Mouse (Mus musculus) heart, postnatal 36 days (tissue): ENCODE results near the gene Trip4. TPM values are rescaled to one million over a fixed set of nuclear protein-coding genes. Genes with fewer than 3 reads are reported as not detected.

Source experiments
- DNase-seq, 2 experiments: peaks; one replicate each; pipeline ENCODE4 v3.0.0; 2021 to 2022
- intact Hi-C: fragments of 180-260 bp; cut with DNase I; formaldehyde crosslinking; loops from one replicate; pipeline ENCODE4 v1.15.1; 2025
- total RNA-seq, 2 experiments: library from RNA; stranded (reverse); gene quantifications; 2 replicates each; pipeline ENCODE4 v1.2.3; 2021

Gene Trip4
- total RNA-seq, 2 experiments from 2014 or later: 17.1 to 18.8 TPM

- intact Hi-C loops: no loop called here
- no peak for DNase-seq
These were observed 71.7 kb downstream of the Trip4 start for GRCm38 (mm10) chr9:65836916-65837315.

- intact Hi-C loops: no loop called here
- DNase-seq: no peak
These were observed 73.8 kb downstream of the Trip4 start for GRCm38 (mm10) chr9:65834628-65835354.

DNA sequence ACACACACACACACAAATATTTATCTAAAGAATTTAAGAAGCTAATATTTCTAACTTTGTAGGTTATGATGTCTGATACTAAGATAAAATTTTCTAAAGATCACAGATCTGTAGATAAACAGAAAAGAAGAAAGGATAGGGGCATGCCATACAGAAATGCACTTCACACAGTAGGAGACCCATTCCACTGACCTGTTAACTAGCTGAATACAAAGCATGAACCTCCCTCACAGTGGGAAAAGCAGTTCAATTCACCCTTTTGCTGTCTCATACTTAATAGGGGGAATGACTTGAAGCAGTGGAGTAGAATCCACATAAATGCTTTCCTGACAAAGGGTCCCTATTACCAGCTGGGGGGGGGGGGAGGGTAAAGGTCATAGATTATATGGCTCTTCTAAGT is 75.0 kb downstream of the Trip4 start:
- intact Hi-C loops: no loop called here
- DNase-seq: no peak

DNA sequence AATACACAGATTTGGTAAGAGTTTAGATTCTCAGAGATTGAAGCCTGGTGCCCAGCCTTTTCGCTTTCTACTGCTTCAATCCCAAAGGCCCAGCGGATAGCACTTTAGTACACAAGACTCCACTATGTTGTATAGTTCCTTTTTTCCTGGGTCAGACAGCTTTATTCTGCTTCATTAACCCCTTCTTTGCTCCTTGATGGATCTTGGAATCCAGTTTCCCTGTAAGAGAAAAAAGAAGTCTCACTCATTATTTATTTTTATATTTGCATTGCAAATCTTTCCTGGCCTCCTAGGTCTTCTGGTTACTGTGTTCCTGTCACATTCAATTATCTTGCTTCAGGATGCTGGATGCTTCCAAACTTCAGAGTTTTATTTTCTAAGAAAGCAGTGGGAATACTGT is 75.4 kb downstream of the Trip4 start:
- DNase-seq: no peak
- intact Hi-C loops: no loop called here

DNA sequence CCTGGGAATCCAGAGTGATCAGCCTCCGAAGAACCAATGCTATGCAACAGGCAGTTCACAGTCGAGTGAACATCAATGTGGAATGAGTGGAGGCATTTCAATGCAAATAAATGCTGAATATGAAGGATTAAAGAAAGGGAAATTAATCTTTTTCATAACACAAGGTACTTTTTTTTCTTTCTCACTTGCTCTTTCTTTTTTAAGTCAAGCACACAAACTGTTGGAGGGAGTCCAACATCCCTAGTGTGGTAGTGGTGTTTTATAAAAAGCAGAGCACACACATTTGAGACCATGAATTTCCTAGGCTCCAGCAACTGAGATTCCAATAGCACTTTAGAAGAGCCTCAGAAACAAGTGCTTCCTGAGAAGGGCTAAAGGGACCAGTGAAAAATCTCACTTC is 76.6 kb downstream of the Trip4 start:
- intact Hi-C loops: no loop called here
- DNase-seq: no peak

DNA sequence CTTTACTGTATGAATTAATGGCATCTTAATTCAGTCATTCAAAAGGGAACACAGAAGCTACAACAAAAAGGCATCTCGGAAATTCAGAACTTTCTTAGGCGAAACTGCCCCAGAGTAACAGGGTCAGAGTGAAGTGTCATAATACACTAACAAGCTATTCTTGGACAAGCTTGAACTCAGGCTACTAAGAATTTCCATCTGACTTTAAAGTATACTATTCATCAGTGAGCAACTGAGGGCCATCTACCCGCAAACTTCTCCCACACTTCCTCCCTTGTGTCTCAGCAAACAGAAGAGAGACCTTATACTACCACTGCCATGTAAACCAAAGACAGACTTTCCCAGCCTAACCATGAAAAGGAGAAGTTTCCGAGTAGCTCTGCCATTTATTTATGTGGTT is 77.4 kb downstream of the Trip4 start:
- DNase-seq: no peak
- intact Hi-C loops: no loop called here

DNA sequence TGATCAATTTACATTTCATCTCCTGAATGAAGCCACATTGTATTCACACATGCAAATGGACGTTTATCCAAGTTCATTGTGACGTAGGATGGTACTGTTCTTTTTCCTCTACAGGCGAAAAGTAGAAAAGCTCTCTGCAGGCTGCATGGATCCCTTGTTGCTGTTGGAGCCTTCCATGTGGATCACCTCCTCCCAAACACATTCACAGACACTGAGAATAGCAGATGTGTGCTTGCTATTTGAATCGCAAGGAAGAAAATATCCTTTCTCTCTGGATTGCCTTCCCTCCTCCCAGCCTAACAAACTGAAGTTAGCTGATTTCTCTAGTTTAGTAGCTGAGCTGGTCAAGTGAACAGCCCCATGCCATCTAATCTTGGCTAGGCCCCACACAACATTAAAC is 78.3 kb downstream of the Trip4 start:
- intact Hi-C loops: no loop called here
- no peak for DNase-seq

DNA sequence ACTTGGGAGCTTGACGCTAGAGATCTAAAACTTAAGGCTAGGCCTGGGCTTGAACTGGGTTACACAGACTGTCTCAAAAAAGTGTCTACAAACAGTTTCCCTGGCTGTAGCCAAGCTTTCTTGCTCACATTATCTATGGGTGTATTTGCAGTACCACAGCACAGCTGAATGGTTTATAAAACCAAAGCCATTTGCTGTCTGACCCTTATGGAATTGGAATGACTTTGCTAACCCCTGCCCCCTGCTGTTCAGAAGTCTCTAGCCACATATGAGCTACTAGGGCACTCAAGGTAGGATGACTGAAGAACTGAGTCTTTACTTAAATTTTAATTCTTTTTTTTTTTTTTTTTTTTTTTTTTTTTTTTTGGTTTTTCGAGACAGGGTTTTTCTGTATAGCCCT is 79.2 kb downstream of the Trip4 start:
- peak; percentile 49 to 64 for DNase-seq
- intact Hi-C loops: loop anchor here (1.0 to 10.0 kb wide), 5 partner anchors 37 to 765 kb away; partner anchors contain the start of gene Usp3

- no peak for DNase-seq
- intact Hi-C loops: loop anchor here (5.0 to 10.0 kb wide), 3 partner anchors 36 to 766 kb away; partner anchors contain the start of gene Usp3
These were observed 80.1 kb downstream of the Trip4 start for GRCm38 (mm10) chr9:65828511-65828910.

DNA sequence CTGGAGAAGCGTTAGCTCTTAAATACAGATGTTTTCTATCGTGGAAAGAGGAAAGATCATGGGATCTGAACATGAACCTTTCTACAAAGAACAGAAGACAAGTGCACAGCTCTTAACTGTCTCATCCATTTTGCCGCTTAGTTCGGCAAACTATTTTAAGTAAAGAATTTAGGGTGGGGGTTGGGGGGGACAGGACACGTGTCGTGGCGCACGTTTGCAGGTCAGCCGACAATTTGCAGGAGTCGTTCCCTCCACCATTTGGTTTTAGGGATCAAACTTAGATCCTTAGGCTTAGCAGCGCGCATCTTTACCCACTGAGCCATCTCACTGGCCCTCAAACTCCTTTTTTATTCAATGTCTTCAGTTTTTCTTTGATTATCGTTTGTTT is 80.6 kb downstream of the Trip4 start:
- intact Hi-C loops: loop anchor here (5.0 to 10.0 kb wide), 3 partner anchors 36 to 767 kb away; partner anchors contain the start of gene Usp3

DNA sequence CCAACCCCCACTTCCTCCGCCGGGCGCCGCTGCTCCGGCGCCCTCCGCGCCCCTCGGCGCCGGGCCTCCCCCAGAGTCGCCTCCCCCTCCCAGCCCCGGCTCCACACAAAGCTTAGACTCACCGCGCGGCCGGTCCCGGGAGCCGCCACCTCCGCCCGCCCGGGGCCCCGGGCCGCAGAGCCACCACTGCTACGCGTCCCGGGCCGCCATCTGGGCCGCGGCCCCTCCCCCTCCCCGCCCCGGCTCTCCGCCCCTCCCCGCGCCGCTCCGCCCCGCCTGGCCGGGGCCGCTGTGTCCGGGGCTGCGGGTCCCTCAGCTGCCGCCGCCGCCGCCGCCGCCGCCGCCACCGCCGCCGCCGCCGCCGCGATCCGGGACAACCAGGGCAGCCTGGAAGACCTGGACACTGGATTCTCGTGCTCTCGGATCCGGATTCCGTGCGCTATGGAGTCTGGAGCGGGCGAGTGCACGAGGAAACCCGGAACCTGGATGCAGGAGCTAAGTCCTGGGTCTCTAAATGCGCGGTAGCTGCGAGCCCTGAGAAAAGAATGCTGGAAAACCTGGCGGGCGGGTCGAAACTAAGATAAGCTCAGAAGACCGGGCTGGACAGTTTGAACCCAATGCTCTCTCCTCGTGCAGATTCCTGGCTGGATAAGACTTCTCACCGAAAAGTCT is 81.1 kb downstream of the Trip4 start, which contains the start of gene Zfp609:
Zfp609 (minus strand) TSS at position 221 of the 672 bp plus-strand sequence.
- peak; percentile 98 to 99 for DNase-seq
- intact Hi-C loops: loop anchor here (5.0 to 10.0 kb wide), 3 partner anchors 35 to 767 kb away; partner anchors contain the start of gene Usp3

More for the DNA sequence above, 80.6 kb downstream of the Trip4 start:
- peak in 1 of 2 experiments; percentile 14 for DNase-seq

DNA sequence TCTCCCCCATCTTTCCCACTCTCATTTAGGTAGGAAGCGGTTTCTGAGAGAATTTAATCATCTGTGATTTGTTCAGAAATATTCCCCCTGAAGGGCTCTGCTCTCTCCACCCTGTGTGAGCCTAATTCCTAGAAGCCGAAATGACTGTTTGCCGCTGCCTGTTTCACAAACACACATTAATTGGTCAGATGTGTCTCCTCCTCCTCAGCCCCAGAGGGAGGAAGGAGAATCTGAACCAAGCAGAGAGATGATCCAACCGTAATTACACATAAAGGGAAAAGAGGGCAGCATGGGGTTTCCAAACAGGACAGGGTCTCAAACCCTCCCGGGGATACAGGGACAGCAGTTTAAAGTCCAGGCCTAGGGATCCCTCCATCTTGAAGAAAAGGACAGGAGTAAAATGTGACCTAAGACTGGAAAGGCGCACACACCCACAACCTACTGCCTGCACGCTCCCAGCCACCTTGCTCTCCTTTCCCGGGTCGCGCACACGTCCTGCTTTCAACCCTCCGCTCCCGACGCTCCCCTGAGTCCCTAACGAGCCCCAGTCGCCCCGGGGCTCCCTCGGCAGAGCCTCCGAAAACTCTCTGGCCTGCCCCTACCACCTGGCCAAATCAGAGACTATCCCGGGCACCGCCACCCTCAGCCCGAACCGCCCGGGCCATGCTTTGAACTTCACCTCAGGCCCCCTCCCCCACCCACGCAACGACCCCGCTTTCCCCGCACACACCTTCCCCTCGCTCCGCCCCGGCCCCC is 81.8 kb downstream of the Trip4 start:
- intact Hi-C loops: loop anchor here (5.0 to 10.0 kb wide), 3 partner anchors 34 to 768 kb away; partner anchors contain the start of gene Usp3
- DNase-seq: peak; percentile 44 to 60

- no peak for DNase-seq
- intact Hi-C loops: loop anchor here (5.0 to 10.0 kb wide), 3 partner anchors 34 to 769 kb away; partner anchors contain the start of gene Usp3
These were observed 82.4 kb downstream of the Trip4 start for GRCm38 (mm10) chr9:65826226-65826587.

DNA sequence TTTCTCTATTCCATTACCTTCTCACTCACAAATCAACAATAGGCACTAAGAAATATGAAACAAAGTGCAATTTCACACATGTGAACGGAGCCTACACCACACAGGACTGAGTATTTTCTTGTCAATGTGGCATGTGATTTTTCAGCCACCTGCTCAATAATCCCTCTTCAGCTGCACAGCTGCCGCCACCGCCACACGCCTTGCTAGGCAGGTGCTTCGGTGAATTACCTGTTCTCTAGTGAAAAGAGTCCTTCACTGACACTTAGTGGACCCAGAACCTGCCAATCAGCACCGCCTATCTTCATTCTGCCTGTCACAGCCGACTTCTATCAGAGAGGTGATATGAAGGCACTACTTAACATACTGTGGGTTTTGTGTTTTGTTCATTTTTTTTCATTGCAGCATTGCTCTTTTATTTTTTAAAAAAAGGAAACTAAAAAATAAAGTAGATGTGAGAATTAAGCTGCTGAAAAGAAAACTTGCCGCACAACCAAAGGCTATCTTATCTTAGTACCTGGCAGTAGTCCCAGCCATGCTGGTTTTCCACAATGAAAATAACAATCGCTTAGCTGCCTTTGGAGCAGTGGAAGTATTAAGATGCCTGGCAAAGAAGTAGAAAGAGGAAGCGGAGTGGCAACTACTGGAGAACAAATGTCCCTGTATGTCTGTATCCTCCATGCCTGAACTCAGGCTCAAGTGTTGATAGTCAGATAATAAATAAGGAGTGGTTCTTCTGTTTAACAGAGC is 84.7 kb downstream of the Trip4 start:
- intact Hi-C loops: loop anchor here (10.0 kb wide), 1 partner anchor 771 kb away; the partner anchor contains the start of gene Usp3
- no peak for DNase-seq

DNA sequence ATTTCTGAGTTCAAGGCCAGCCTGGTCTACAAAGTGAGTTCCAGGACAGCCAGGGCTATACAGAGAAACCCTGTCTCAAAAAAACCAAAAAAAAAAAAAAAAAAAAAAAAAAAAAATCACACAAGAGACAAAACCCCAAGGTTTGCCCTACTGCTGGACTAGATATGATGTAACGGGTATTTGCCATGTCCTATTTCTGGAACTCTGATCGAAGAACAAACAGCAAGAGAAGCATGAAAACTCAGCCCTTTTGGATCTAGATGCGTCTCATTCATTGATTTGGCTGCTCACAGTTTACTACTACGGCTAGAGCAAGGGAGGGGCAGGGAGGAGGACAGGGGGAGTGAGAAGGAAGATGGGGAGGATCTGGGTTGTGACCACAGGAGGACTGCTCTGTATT is 86.6 kb downstream of the Trip4 start:
- intact Hi-C loops: loop anchor here (10.0 kb wide), 1 partner anchor 773 kb away; the partner anchor contains the start of gene Usp3
- no peak for DNase-seq

DNA sequence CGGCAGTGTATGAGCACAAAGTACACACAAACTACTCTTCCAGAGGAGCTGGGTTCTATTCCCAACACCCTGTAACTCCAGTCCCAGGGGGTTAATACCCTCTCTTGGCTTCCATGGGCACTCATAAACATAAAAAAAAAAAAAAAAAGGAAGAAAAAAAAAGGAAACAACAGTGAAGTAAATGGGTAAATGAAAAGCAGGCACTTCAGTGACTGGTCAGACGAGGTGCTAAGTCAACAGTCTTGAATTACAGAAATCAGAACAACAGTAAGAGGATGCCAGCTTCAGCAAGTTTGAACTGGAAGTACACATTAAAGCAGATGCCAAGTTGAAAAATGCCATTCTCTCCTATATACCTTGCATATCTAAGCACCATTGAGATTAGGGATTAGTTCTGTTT is 88.3 kb downstream of the Trip4 start:
- intact Hi-C loops: loop anchor here (10.0 kb wide), 1 partner anchor 774 kb away; the partner anchor contains the start of gene Usp3
- no peak for DNase-seq

DNA sequence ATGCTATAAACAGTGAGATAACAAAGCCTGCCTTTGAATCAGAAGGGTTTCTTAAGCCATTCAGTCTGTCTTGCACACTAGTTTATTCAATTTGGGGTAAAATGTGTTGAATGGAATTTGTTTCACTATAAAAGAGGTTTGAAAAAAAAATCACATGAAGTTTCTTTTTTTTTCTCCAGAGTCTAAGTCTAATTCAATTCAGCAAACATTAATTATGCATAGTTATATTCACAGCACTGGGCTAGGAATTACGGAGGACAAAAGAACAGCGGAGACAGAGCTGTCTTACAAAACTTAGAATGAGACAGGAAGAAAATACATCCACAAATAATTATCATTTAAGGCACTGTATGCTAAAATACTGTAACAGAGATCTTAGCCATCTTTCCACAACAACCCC is 90.2 kb downstream of the Trip4 start:
- intact Hi-C loops: no loop called here
- no peak for DNase-seq

GRCm38 (mm10) chr9:65812841-65813240 is 95.8 kb downstream of the Trip4 start:
- no peak for DNase-seq
- intact Hi-C loops: no loop called here

DNA sequence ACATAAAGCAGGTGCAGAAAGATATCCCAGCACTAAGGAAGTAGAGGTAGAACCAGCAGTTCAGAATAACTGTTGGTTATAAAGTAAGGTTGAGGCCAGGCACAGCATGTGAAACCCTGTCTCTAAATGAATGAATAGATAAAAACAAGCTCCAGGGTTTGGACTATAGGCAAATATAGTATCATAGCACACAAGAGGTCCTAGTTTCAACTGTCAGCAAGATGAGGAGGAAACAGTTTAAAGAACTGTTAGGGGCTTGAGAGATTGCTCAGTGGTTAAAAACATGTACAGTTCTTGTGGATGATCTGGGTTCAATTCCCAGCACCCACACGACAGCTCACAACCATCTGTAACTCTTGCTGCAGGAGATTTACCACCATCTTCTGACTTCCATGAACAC is 96.8 kb downstream of the Trip4 start:
- no peak for DNase-seq
- intact Hi-C loops: no loop called here

GRCm38 (mm10) chr9:65807818-65808217 is 100.8 kb downstream of the Trip4 start:
- no peak for DNase-seq
- intact Hi-C loops: no loop called here
